Mouse (Mus musculus) midbrain, embryonic 13.5 days (tissue): Measurements from ENCODE around the gene Aspdh. TPM values are rescaled to one million over a fixed set of nuclear protein-coding genes. Genes with fewer than 3 reads are reported as not detected.

Experiments
- ATAC-seq: fragments of 200-750 bp; cut with Nextera tagmentation; 2 replicates; pipeline ENCODE4 v1.8.0; 2017; ENCODE audit warnings: mild to moderate bottlenecking, moderate TSS enrichment, moderate library complexity
- H3K27ac ChIP-seq: fragments of 300-500 bp; sonication (generic); 2 replicates; pipeline ENCODE4 v1.5.1; 2015; ENCODE audit warnings: inconsistent platforms, mild to moderate bottlenecking, moderate library complexity
- H3K27me3 ChIP-seq: fragments of 300-500 bp; sonication (generic); 2 replicates; pipeline ENCODE4 v1.6.1; 2015; ENCODE audit warnings: mild to moderate bottlenecking, inconsistent platforms
- H3K36me3 ChIP-seq: fragments of 300-500 bp; sonication (generic); 2 replicates; pipeline ENCODE4 v1.6.1; 2015; ENCODE audit warnings: mild to moderate bottlenecking, inconsistent platforms
- H3K4me1 ChIP-seq: fragments of 300-500 bp; sonication (generic); replicated peaks from 2 replicates; pipeline ENCODE4 v1.6.1; 2015; ENCODE audit warnings: inconsistent platforms
- H3K4me2 ChIP-seq: fragments of 300-500 bp; sonication (generic); replicated peaks from 2 replicates; pipeline ENCODE4 v1.6.1; 2015; ENCODE audit warnings: moderate library complexity, mild to moderate bottlenecking, inconsistent platforms
- H3K4me3 ChIP-seq: fragments of 300-500 bp; sonication (generic); replicated peaks from 2 replicates; pipeline ENCODE4 v1.5.1; 2015; ENCODE audit warnings: mild to moderate bottlenecking, inconsistent platforms
- H3K9ac ChIP-seq: fragments of 300-500 bp; sonication (generic); replicated peaks from 2 replicates; pipeline ENCODE4 v1.6.1; 2015; ENCODE audit warnings: mild to moderate bottlenecking, inconsistent platforms
- H3K9me3 ChIP-seq: fragments of 300-500 bp; sonication (generic); 2 replicates; pipeline ENCODE4 v1.6.1; 2016; ENCODE audit warnings: mild to moderate bottlenecking, inconsistent platforms
- WGBS: fragments of 180-500 bp; shearing (Covaris S2); methylation state at CpG from one replicate; pipeline ENCODE4 v1.1.7; 2015; 5-methylcytosine and 5-hydroxymethylcytosine counted together
- polyA plus RNA-seq: library from polyadenylated mRNA; unstranded; fragments of >200 nt; fragmentation: Nextera tagmentation; extraction: Ambion mirVana; gene quantifications from 2 replicates; pipeline ENCODE4 v1.2.1, GENCODE M21; 2015

The Aspdh gene
- polyA plus RNA-seq, 1 experiment from 2014 or later = 10.8 TPM

GRCm38 (mm10) chr7:44484109-44484508 is 18.9 kb downstream of the Aspdh start:
- Histone ChIP-seq H3K36me3 (peaks cover 8% of the 10 kb centered on the region), H3K9me3 (no peaks in the 10 kb centered on the region), H3K27me3 (peaks cover 29% of the 10 kb centered on the region), H3K9ac (no peak overlapping the region), H3K4me1 (0 out of 2 replicates have a peak, but pooled peaks cover 3% of the 10 kb centered on the region), H3K4me3 (no peak overlapping the region), H3K27ac (no peak overlapping the region), H3K4me2 (no peak overlapping the region)
- 95% methylated on average over 1 of the region's 1 CpGs for WGBS
- no peak for ATAC-seq

DNA sequence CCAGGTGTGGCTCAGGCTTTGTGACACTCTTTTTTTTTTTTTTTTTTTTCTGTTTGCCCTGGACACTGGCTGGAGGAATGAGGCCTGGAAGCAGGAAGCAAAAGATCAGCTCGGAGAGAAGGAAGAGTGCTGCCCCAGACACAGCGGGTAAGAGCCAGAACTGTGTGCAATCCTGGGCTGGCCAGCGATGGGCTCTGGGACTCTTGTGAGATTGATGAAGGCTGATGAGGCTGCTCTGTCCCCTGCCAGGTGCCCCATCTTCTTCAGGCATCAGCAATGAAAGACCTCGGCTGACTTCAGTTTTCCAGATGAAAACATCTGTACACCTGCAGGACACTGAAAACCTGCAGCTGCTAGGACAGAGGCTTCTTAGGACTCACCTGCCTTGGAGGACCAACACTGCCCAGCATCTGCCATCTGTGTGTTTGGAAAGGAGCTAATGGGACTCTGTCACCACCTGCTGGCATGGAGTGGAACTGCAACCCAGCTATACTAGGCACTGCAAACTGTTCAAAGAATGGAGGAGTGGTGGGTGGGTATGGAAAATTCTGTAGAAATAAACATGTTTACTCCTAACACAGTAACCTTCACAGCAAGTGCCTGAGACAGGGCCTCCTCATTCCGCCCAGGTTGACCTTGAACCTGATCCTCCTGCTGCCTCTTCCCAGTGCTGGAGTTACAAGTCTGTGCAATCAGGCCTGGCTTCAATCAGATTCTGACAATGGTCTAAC is 19.8 kb downstream of the Aspdh start:
- Histone ChIP-seq H3K27me3 (peaks cover 22% of the 10 kb centered on the region), H3K36me3 (peaks cover 15% of the 10 kb centered on the region), H3K4me2 (no peak overlapping the region), H3K9me3 (no peaks in the 10 kb centered on the region), H3K27ac (peak overlapping the region; percentile 44), H3K4me1 (0 out of 2 replicates have a peak, but pooled peaks cover 3% of the 10 kb centered on the region), H3K4me3 (no peak overlapping the region), H3K9ac (no peak overlapping the region)
- 39% methylated on average over 5 of the region's 5 CpGs for WGBS
- ATAC-seq = peak; percentile 81

DNA sequence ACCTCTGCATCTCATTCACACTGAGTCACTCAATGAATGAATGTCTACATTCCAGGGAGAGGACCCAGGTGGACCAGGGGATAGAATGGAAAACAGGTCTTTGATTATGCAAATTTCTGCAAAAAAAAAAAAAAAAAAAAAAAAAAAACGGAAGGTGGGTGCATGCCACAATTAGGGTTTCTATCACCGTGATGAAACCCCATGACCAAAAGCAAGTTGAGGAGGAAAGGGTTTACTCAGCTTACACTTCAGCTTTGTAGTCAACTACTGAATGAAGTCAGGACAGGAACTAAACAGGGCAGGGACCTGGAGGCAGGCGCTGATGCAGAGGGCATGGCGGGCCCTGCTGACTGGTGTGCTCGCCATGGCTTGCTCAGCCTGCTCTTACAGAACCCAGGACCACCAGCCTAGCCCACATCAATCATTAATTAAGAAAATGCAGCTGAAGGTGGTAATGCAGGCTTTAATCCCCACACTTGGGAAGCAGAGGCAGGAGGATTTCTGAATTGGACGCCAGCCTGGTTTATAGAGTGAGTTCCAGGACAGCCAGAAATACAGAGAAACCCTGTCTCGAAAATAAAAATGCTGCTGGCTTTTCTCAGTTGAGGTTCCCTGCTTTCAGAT is 20.5 kb downstream of the Aspdh start:
- Histone ChIP-seq H3K36me3 (peaks cover 22% of the 10 kb centered on the region), H3K4me2 (no peak overlapping the region), H3K4me3 (no peak overlapping the region), H3K27ac (0 out of 2 replicates have a peak overlapping the region, but pooled peaks have one; percentile 19), H3K4me1 (0 out of 2 replicates have a peak, but pooled peaks cover 3% of the 10 kb centered on the region), H3K9ac (no peak overlapping the region), H3K9me3 (no peaks in the 10 kb centered on the region), H3K27me3 (peaks cover 15% of the 10 kb centered on the region)
- ATAC-seq = no peak
- 80% methylated on average over 7 of the region's 7 CpGs for WGBS

GRCm38 (mm10) chr7:44486927-44487575 is 21.9 kb downstream of the Aspdh start:
- Histone ChIP-seq H3K27ac (peak overlapping the region; percentile 30; the same call in 1 of the 2 replicates), H3K36me3 (peaks cover 36% of the 10 kb centered on the region), H3K4me2 (no peak overlapping the region), H3K9ac (peak overlapping the region; percentile 29; the same call in 1 of the 2 replicates), H3K4me3 (no peak overlapping the region), H3K9me3 (no peaks in the 10 kb centered on the region), H3K4me1 (0 out of 2 replicates have a peak, but pooled peaks cover 3% of the 10 kb centered on the region), H3K27me3 (peaks cover 6% of the 10 kb centered on the region; the same call in 1 of the 2 replicates)
- 63% methylated on average over 13 of the region's 13 CpGs for WGBS
- no peak for ATAC-seq

- 90% methylated on average over 7 of the region's 7 CpGs for WGBS
- Histone ChIP-seq H3K9me3 (no peaks in the 10 kb centered on the region), H3K4me2 (no peak overlapping the region), H3K9ac (0 out of 2 replicates have a peak overlapping the region, but pooled peaks have one; percentile 29), H3K4me3 (no peak overlapping the region), H3K27ac (no peak overlapping the region), H3K36me3 (peaks cover 45% of the 10 kb centered on the region), H3K4me1 (peaks cover 4% of the 10 kb centered on the region; the same call in 1 of the 2 replicates), H3K27me3 (no peaks in the 10 kb centered on the region)
- no peak for ATAC-seq
Measured at GRCm38 (mm10) chr7:44487936-44488335, 22.7 kb downstream of the Aspdh start.

GRCm38 (mm10) chr7:44488545-44488944 is 23.4 kb downstream of the Aspdh start:
- ATAC-seq = no peak
- Histone ChIP-seq H3K27ac (no peak overlapping the region), H3K4me1 (peaks cover 10% of the 10 kb centered on the region; the same call in 1 of the 2 replicates), H3K4me2 (no peak overlapping the region), H3K9ac (no peak overlapping the region), H3K36me3 (peaks cover 49% of the 10 kb centered on the region), H3K27me3 (no peaks in the 10 kb centered on the region), H3K9me3 (no peaks in the 10 kb centered on the region), H3K4me3 (no peak overlapping the region)
- 95% methylated on average over 8 of the region's 8 CpGs for WGBS

- WGBS = 98% methylated on average over 4 of the region's 4 CpGs
- peaks cover 61% of the 10 kb centered on the region for H3K36me3 ChIP-seq
- H3K27me3 ChIP-seq = no peaks in the 10 kb centered on the region
- no peak overlapping the region for H3K27ac ChIP-seq
- H3K4me1 ChIP-seq = peaks cover 25% of the 10 kb centered on the region
- H3K9ac ChIP-seq = no peak overlapping the region
- H3K4me2 ChIP-seq = no peak overlapping the region
- no peaks in the 10 kb centered on the region for H3K9me3 ChIP-seq
- no peak for ATAC-seq
- no peak overlapping the region for H3K4me3 ChIP-seq
Measured at GRCm38 (mm10) chr7:44490281-44490680, 25.1 kb downstream of the Aspdh start.

GRCm38 (mm10) chr7:44491391-44491790 is 26.2 kb downstream of the Aspdh start:
- peaks cover 61% of the 10 kb centered on the region for H3K36me3 ChIP-seq
- no peaks in the 10 kb centered on the region for H3K9me3 ChIP-seq
- no peak overlapping the region for H3K4me2 ChIP-seq
- no peak overlapping the region for H3K4me3 ChIP-seq
- 97% methylated on average over 5 of the region's 5 CpGs for WGBS
- no peak for ATAC-seq
- peaks cover 30% of the 10 kb centered on the region for H3K4me1 ChIP-seq
- no peak overlapping the region; the same call in 1 of the 2 replicates for H3K9ac ChIP-seq
- H3K27ac ChIP-seq = no peak overlapping the region
- no peaks in the 10 kb centered on the region for H3K27me3 ChIP-seq

GRCm38 (mm10) chr7:44492166-44492826 is 27.1 kb downstream of the Aspdh start:
- Histone ChIP-seq H3K4me1 (peaks cover 32% of the 10 kb centered on the region), H3K4me3 (no peak overlapping the region), H3K9ac (no peak overlapping the region), H3K27ac (no peak overlapping the region), H3K4me2 (no peak overlapping the region), H3K36me3 (peaks cover 61% of the 10 kb centered on the region), H3K9me3 (no peaks in the 10 kb centered on the region), H3K27me3 (no peaks in the 10 kb centered on the region)
- 96% methylated on average over 21 of the region's 21 CpGs for WGBS
- no peak for ATAC-seq

DNA sequence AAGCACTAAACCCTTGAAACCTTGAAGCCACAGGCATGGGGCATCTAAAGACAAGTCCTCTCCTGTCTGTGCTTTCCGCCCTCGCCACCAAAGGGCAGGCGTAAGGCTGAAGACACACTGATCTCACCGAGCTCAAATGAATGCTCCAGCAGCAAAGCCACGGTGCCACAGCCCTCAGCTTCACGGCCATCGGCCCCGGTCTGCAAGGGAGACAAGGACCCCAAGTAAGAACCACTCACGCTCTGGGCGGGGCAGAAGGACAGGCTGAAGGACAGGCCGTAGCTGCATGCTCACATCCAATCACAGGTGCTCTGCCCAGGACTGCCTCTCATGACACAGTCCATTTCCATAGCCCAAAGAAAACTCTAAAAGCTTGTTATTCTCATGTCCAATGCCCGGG is 29.5 kb downstream of the Aspdh start:
- WGBS = 94% methylated on average over 12 of the region's 12 CpGs
- peaks cover 49% of the 10 kb centered on the region for H3K36me3 ChIP-seq
- H3K4me1 ChIP-seq = peaks cover 36% of the 10 kb centered on the region
- ATAC-seq = no peak
- peak overlapping the region; percentile 94 for H3K9ac ChIP-seq
- no peaks in the 10 kb centered on the region for H3K9me3 ChIP-seq
- no peaks in the 10 kb centered on the region for H3K27me3 ChIP-seq
- peak overlapping the region; percentile 75 for H3K4me3 ChIP-seq
- peak overlapping the region; percentile 84 for H3K4me2 ChIP-seq
- H3K27ac ChIP-seq = no peak overlapping the region

DNA sequence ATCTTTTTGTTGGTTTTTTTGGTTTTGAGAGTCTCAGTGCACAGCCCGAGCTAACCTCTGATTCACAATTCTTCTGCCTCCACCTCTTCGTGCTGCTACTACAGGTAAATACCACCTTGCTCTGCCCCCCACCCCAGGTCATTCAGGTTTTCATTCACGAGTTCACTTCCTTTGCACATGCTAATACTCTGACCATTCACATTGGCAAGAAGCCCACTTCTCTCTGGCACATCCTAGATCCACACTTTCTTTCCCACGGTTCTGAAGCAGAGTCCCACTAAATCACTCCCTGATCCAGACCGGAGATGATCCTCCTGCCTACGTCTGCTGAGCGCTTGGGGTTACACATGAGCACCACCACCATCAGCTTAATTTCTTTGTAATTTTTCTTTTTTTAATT is 29.9 kb downstream of the Aspdh start:
- H3K27me3 ChIP-seq = no peaks in the 10 kb centered on the region
- WGBS = 90% methylated on average over 7 of the region's 7 CpGs
- H3K9ac ChIP-seq = peak overlapping the region; percentile 94
- no peaks in the 10 kb centered on the region for H3K9me3 ChIP-seq
- H3K4me2 ChIP-seq = peak overlapping the region; percentile 84
- H3K27ac ChIP-seq = no peak overlapping the region
- peaks cover 45% of the 10 kb centered on the region for H3K36me3 ChIP-seq
- H3K4me3 ChIP-seq = peak overlapping the region; percentile 75
- ATAC-seq = no peak
- peaks cover 36% of the 10 kb centered on the region for H3K4me1 ChIP-seq
